Mouse (Mus musculus): Measurements from ENCODE around the gene 1500011B03Rik. TPM values are rescaled to one million over a fixed set of nuclear protein-coding genes. Genes with fewer than 3 reads are reported as not detected.

Gene 1500011B03Rik
- polyA plus RNA-seq, 1 experiment from 2014 or later, result 111 TPM

- ATAC-seq (ENCODE audit: low FRiP score, low TSS enrichment), result no peak
- Histone ChIP-seq H3K36me3 (ENCODE audit: insufficient read depth, low read length) (peaks cover 44% of the 10 kb centered on the region), H3K9me3 (ENCODE audit: low read length) (no peaks in the 10 kb centered on the region), H3K4me2 (replicated peaks; ENCODE audit: low read depth, low read length) (no peak overlapping the region), H3K9ac (replicated peaks; ENCODE audit: low read length) (no peak overlapping the region), H3K27ac (ENCODE audit: low read length) (no peak overlapping the region), H3K27me3 (ENCODE audit: insufficient read depth, low read length) (no peaks in the 10 kb centered on the region), H3K4me1 (ENCODE audit: insufficient read depth, low read length) (no peaks in the 10 kb centered on the region), H3K4me3 (ENCODE audit: low read length) (no peak overlapping the region)
- 88% methylated on average over 18 of the region's 18 CpGs for WGBS
These were observed 58.2 kb downstream of the 1500011B03Rik start for GRCm38 (mm10) chr5:114764812-114765735.

- WGBS, result 80% methylated on average over 8 of the region's 8 CpGs
- Histone ChIP-seq H3K4me1 (ENCODE audit: insufficient read depth, low read length) (no peaks in the 10 kb centered on the region), H3K9ac (replicated peaks; ENCODE audit: low read length) (no peak overlapping the region), H3K36me3 (ENCODE audit: insufficient read depth, low read length) (peaks cover 47% of the 10 kb centered on the region), H3K9me3 (ENCODE audit: low read length) (no peaks in the 10 kb centered on the region), H3K4me2 (replicated peaks; ENCODE audit: low read depth, low read length) (no peak overlapping the region), H3K27me3 (ENCODE audit: insufficient read depth, low read length) (no peaks in the 10 kb centered on the region), H3K27ac (ENCODE audit: low read length) (no peak overlapping the region), H3K4me3 (ENCODE audit: low read length) (no peak overlapping the region)
- ATAC-seq (ENCODE audit: low FRiP score, low TSS enrichment), result no peak
These were observed 61.3 kb downstream of the 1500011B03Rik start for GRCm38 (mm10) chr5:114761980-114762379.

GRCm38 (mm10) chr5:114759536-114760090, 63.7 kb downstream of the 1500011B03Rik start:
- Histone ChIP-seq H3K9me3 (ENCODE audit: low read length) (no peaks in the 10 kb centered on the region), H3K36me3 (ENCODE audit: insufficient read depth, low read length) (peaks cover 45% of the 10 kb centered on the region), H3K9ac (replicated peaks; ENCODE audit: low read length) (no peak overlapping the region), H3K27me3 (ENCODE audit: insufficient read depth, low read length) (no peaks in the 10 kb centered on the region), H3K4me2 (replicated peaks; ENCODE audit: low read depth, low read length) (no peak overlapping the region), H3K4me3 (ENCODE audit: low read length) (no peak overlapping the region), H3K4me1 (ENCODE audit: insufficient read depth, low read length) (no peaks in the 10 kb centered on the region), H3K27ac (ENCODE audit: low read length) (no peak overlapping the region)
- 93% methylated on average over 5 of the region's 5 CpGs for WGBS
- no peak for ATAC-seq (ENCODE audit: low FRiP score, low TSS enrichment)

Small RNA genes within 50 kb of the gene (microRNA-seq; reads per million reads assigned to microRNA genes)
- gene Mir6240, result 12.0 reads per million, percentile 32 among the genes with 10 or more reads in this experiment

Other genes starting within 250 kb of the 1500011B03Rik start
- gene Trpv4, start 165.0 kb downstream of the 1500011B03Rik start, polyA plus RNA-seq (2015; fragmentation: Nextera tagmentation; extraction: Ambion mirVana), result 33.4 and 33.6 TPM in 2 replicates
- 86.0 and 89.6 TPM in 2 replicates for gene Gltp, start 132.5 kb downstream of the 1500011B03Rik start, polyA plus RNA-seq (2015; fragmentation: Nextera tagmentation; extraction: Ambion mirVana)
- gene Tchp, start 115.7 kb downstream of the 1500011B03Rik start, polyA plus RNA-seq (2015; fragmentation: Nextera tagmentation; extraction: Ambion mirVana), result 15.5 and 16.1 TPM in 2 replicates
- 15.6 and 33.9 TPM in 2 replicates for gene Ankrd13a, start 48.8 kb downstream of the 1500011B03Rik start, polyA plus RNA-seq (2015; fragmentation: Nextera tagmentation; extraction: Ambion mirVana)
- gene Git2, start 48.0 kb downstream of the 1500011B03Rik start, polyA plus RNA-seq (2015; fragmentation: Nextera tagmentation; extraction: Ambion mirVana), result 45.7 and 50.1 TPM in 2 replicates
- gene 4930519G04Rik, start 30.2 kb upstream of the 1500011B03Rik start, polyA plus RNA-seq (2015; fragmentation: Nextera tagmentation; extraction: Ambion mirVana), result not detected in 2 replicates
- gene Gm9936, start 35.2 kb upstream of the 1500011B03Rik start, polyA plus RNA-seq (2015; fragmentation: Nextera tagmentation; extraction: Ambion mirVana), result not detected in 2 replicates
- 4.5 and 4.8 TPM in 2 replicates for gene Oasl2, start 73.5 kb upstream of the 1500011B03Rik start, polyA plus RNA-seq (2015; fragmentation: Nextera tagmentation; extraction: Ambion mirVana)
- gene Oasl1, start 99.8 kb upstream of the 1500011B03Rik start, polyA plus RNA-seq (2015; fragmentation: Nextera tagmentation; extraction: Ambion mirVana), result 1.5 and 2.1 TPM in 2 replicates
- 55.7 and 63.3 TPM in 2 replicates for gene 2210016L21Rik, start 118.7 kb upstream of the 1500011B03Rik start, polyA plus RNA-seq (2015; fragmentation: Nextera tagmentation; extraction: Ambion mirVana)
- gene Hnf1a, start 147.6 kb upstream of the 1500011B03Rik start, polyA plus RNA-seq (2015; fragmentation: Nextera tagmentation; extraction: Ambion mirVana), result 12.6 and 15.4 TPM in 2 replicates
- gene Sppl3, start 187.7 kb upstream of the 1500011B03Rik start, polyA plus RNA-seq (2015; fragmentation: Nextera tagmentation; extraction: Ambion mirVana), result 12.3 and 13.6 TPM in 2 replicates

Data from kidney, embryonic 16.5 days (tissue).